Mouse (Mus musculus): ENCODE results near the gene Tmem181a. TPM values are rescaled to one million over a fixed set of nuclear protein-coding genes. Genes with fewer than 3 reads are reported as not detected.
A peak's percentile ranks its signal among the peaks of the same experiment; 100 is the strongest.
"Not testable (repeated sequence)": the region's sequence is repeated elsewhere in the genome, so short reads cannot be mapped to it uniquely, and the experiment has no call there.

The Tmem181a gene
- polyA plus RNA-seq, 1 experiment from 2014 or later = 28.8 TPM

DNA sequence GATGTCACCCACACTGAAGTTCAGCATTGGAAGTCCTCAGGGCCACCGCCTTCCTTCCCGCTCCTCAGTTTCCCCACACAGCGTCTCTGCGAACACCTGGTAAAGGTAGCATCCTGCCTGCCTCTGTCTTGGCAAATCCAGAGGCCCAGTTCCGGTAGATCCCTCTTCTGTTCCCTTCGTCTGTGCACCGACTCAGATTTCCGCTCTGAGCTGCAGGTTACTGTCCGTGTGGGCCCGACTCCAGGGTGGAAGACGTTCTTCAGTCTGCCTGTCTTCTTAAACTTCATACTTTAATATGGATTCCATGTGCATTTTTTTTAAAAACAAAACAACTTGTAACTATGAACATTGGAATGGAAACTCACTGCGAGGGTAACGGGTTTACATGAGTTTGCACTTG is 49.8 kb downstream of the Tmem181a start:
- 96% methylated on average over 11 of the region's 13 CpGs for WGBS
- not testable (repeated sequence) for H3K4me1 ChIP-seq (replicated peaks)

DNA sequence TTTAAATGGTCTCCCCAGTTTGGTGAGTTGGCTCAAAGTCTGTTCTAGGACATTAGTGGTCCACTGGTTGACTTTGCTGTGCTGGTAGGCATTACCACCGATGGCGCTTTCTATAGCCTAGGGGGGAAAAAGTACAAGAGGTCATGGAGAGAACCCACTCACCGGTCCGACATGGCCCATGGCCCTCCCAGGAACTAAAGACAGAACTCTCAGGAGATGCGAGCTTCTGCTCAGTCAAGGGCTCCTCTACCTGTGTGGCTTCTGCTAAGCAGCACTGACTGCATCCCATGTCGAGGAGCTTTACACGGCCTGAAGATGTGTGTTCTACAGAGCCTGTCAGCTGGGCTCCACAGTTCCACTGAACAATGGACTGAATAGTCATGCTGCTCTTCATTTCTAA is 55.1 kb downstream of the Tmem181a start:
- H3K4me1 ChIP-seq (replicated peaks); H3K36me3 ChIP-seq; H3K4me2 ChIP-seq; H3K27ac ChIP-seq; H3K4me3 ChIP-seq (replicated peaks); H3K9me3 ChIP-seq; ATAC-seq (ENCODE audit: insufficient number of reproducible peaks, insufficient read depth, low FRiP score, low TSS enrichment, low read depth); H3K27me3 ChIP-seq; H3K9ac ChIP-seq (replicated peaks): not testable (repeated sequence)
- 88% methylated on average over 7 of the region's 7 CpGs for WGBS

More for the DNA sequence above, 49.8 kb downstream of the Tmem181a start:
- H3K27me3 ChIP-seq; H3K36me3 ChIP-seq; ATAC-seq (ENCODE audit: insufficient number of reproducible peaks, insufficient read depth, low FRiP score, low TSS enrichment, low read depth); H3K27ac ChIP-seq; H3K4me2 ChIP-seq; H3K9me3 ChIP-seq; H3K4me3 ChIP-seq (replicated peaks); H3K9ac ChIP-seq (replicated peaks): not testable (repeated sequence)

DNA sequence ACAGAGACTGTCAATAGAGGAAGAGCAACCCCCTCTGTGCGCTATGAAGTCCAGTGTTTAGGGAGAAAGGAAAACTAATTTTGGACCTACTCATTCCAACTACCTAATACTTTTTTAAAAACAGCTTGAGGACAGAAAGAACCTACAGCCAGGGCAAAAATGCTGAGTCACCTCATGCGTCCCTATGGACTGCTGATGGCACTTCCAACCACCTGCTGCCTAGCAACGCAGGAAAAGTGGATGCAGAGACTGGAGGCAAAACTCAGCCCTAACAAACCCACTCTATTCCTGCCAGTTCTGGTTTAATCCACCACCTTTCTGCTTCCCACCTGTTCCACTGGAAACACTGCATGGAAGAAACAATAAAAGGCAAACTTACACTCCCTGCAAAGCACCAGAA is 56.1 kb downstream of the Tmem181a start:
- not testable (repeated sequence) for H3K9ac ChIP-seq (replicated peaks); H3K9me3 ChIP-seq; ATAC-seq (ENCODE audit: insufficient number of reproducible peaks, insufficient read depth, low FRiP score, low TSS enrichment, low read depth); H3K4me1 ChIP-seq (replicated peaks); H3K36me3 ChIP-seq; H3K27me3 ChIP-seq; H3K4me2 ChIP-seq; H3K4me3 ChIP-seq (replicated peaks); H3K27ac ChIP-seq
- WGBS = 80% methylated on average over 3 of the region's 3 CpGs

DNA sequence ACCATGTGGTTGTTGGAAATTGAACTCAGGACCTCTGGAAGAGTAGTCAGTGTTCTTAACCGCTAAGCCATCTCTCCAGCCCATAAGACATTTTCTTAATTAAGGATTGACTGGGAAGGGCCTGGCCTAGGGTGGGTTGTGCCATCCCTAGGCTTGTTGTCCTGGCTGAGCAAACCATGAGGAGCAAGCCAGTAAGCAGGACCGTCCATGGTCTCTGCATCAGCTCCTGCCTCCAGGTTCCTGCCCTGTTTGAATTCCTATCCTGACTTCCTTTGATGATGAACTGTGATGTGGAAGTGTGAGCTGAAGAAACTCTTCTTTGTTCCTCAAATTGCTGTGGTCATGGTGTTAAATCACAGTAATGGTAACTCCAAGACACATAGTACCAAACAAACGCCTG is 57.8 kb downstream of the Tmem181a start:
- WGBS = 70% methylated on average over 2 of the region's 3 CpGs
- not testable (repeated sequence) for H3K4me2 ChIP-seq; H3K9me3 ChIP-seq; H3K4me1 ChIP-seq (replicated peaks); H3K9ac ChIP-seq (replicated peaks); H3K27ac ChIP-seq; H3K27me3 ChIP-seq; ATAC-seq (ENCODE audit: insufficient number of reproducible peaks, insufficient read depth, low FRiP score, low TSS enrichment, low read depth); H3K36me3 ChIP-seq; H3K4me3 ChIP-seq (replicated peaks)

DNA sequence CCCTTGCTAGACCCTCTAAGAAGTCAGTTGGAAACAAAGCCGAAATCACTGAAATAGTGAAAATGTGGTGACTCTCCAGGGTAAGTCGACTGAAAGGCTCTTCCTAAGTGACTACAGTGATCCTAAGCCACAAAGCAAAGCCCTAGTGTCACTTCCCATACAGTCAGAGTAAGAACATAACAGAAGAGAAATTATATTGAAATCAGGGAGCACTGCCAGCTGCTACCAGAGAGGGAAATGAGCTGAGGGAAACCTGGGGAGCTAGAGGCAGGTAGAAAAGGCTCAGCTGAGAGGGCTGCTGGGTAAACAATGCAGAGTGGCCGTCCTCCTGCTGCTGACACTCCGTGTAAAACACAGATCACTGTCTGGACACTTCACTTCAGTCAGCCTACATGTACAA is 59.0 kb downstream of the Tmem181a start:
- not testable (repeated sequence) for H3K4me1 ChIP-seq (replicated peaks); H3K9ac ChIP-seq (replicated peaks); ATAC-seq (ENCODE audit: insufficient number of reproducible peaks, insufficient read depth, low FRiP score, low TSS enrichment, low read depth); H3K9me3 ChIP-seq; H3K36me3 ChIP-seq; H3K27me3 ChIP-seq; H3K27ac ChIP-seq; H3K4me2 ChIP-seq; H3K4me3 ChIP-seq (replicated peaks)
- WGBS = 56% methylated on average over 3 of the region's 4 CpGs

DNA sequence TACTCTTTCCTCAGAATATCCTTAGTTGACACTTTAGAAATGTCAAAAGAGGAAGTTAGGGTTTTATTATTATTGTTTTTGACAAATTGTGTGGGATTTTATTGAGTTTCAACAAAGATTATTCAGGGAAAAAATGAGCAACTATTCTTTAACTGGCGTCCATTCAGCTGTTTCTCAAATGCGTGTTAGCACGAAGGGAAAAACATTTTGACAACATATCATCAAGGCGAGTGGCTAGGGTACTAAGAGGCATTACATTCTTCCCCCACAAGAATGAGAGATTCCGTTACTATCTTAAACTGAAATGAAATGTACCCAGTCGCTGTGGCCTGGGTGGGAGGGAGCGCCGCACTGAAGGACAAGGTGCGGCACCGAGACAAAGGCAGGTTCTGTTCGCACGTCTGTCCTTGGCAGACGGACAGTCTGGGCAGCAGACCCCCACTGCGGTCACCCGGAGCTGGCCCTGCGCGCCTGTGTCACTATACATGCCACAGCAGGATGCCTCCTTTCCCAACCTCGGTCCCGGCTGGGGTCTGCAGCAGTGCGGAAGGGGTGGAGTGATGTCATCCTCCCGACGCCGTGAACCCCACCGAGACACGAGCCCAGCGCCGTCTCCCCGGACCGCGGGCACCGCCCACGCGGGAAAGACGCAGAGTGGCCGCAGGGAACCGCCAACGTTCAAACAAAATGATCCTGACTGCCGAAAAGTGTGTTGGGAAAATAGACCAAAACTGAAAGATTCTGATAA is 59.9 kb downstream of the Tmem181a start:
- not testable (repeated sequence) for H3K27me3 ChIP-seq; H3K27ac ChIP-seq; H3K4me1 ChIP-seq (replicated peaks); H3K9me3 ChIP-seq; H3K36me3 ChIP-seq
- Histone ChIP-seq H3K4me3 (replicated peaks) (peak overlapping the region; percentile 44), H3K4me2 (peak overlapping the region; percentile 67), H3K9ac (replicated peaks) (0 out of 2 replicates have a peak overlapping the region, but pooled peaks have one; percentile 34)
- WGBS = 4% methylated on average over 38 of the region's 38 CpGs
- ATAC-seq (ENCODE audit: insufficient number of reproducible peaks, insufficient read depth, low FRiP score, low TSS enrichment, low read depth) = peak; percentile 39; the same call in 1 of the 2 replicates

DNA sequence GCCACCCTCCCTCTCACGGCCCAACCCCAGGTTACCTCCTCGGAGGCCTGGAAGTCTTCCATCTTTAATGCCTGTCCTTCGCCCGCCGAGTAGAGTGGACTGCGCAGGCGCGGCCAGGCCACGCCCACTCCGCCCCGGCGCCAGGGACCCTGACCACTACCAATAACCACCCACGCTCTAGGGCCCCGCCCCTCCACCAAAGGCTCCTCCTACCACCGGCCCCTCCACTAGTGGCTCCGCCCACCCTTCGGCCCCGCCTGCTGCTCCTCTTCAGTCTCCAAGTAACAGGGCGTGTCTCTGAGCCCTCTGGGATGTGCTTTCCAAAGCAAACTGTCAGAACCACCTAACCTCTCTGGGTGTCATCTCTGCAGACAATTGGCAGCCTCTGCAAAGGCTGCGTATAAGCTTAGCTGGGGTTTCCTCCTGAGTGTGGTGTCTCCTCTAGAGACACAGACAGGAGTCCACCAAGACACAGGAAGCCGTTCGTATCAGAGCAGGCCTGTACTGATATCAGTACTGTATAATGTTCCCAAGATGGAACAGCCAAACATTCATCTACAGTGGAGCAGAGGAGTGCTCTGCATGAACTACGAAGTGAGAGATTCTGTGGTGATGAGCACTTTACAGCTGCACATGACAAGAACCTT is 60.8 kb downstream of the Tmem181a start, which contains the start of gene Dynlt1a:
TSS of gene Dynlt1a (minus strand) at position 162 of the 647 bp plus-strand sequence.
- not testable (repeated sequence) for H3K4me1 ChIP-seq (replicated peaks); H3K27me3 ChIP-seq; H3K36me3 ChIP-seq; H3K9me3 ChIP-seq; H3K27ac ChIP-seq
- 12% methylated on average over 22 of the region's 23 CpGs for whole genome bisulfite sequencing
- Histone ChIP-seq H3K4me3 (replicated peaks) (peak within 1 kb of the TSS; percentile 44), H3K9ac (replicated peaks) (0 out of 2 replicates have a peak within 1 kb of the TSS, but pooled peaks have one; percentile 34), H3K4me2 (peak within 1 kb of the TSS; percentile 67)
- peak; percentile 75 for ATAC-seq (ENCODE audit: insufficient number of reproducible peaks, insufficient read depth, low FRiP score, low TSS enrichment, low read depth)

DNA sequence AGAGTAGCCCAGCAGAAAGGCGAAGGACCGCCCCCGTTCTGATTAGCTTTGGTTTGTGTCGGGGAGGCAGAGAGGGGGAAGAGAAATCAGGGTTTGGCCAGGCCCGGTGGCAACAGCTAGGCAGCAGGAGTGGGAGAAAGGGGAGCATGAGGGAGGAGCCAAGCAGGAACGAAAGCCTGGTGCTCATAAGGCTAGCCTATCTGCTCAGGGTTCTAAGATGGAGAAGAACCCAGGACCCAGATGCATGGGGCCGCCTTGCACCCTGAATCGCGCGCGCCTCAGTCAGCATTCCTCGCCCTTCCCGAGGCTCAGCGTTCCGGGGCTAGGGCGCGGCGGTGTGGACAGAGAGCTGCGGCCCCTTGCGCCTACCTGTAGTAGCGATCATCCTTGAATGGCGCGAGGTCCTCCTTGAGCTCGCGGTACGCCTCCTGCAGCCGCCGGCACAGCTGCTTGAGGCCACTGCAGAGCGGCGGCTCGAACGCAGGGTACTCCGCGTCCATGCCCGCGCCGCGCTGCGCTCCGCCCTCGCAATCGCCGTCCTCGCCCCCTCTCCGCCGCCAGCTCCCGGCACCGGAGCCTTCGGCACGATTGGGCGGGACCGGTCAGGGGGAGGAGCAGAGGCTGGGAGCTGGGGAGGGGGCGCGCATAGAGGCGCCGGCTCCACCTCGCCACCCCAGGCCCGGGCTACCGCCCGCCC is 64.6 kb downstream of the Tmem181a start:
- ATAC-seq (ENCODE audit: insufficient number of reproducible peaks, insufficient read depth, low FRiP score, low TSS enrichment, low read depth) = peak; percentile 48; the same call in 1 of the 2 replicates
- not testable (repeated sequence) for H3K4me3 ChIP-seq (replicated peaks); H3K4me2 ChIP-seq; H3K36me3 ChIP-seq; H3K27me3 ChIP-seq; H3K4me1 ChIP-seq (replicated peaks); H3K27ac ChIP-seq; H3K9ac ChIP-seq (replicated peaks); H3K9me3 ChIP-seq
- 2% methylated on average over 15 of the region's 60 CpGs for WGBS

DNA sequence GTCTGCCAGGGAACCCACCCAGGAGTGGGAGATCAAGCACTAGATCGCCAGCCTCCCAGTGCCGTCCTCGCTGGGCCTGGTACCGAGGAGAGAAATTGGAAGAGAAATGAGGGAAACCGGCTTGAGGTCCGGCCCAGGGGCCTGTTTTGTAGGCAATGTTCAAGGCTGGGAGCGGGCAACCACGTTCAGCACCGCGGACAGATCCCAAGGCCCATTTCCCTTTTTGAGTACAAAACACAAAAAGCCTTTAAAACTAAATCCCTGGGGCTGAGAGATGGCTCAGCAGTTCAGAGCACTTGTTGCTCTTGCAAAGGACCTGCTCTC is 65.1 kb downstream of the Tmem181a start:
- no CpG with 5 or more reads among the region's 10 CpGs for WGBS
- not testable (repeated sequence) for H3K9ac ChIP-seq (replicated peaks); H3K4me1 ChIP-seq (replicated peaks); H3K9me3 ChIP-seq; H3K27ac ChIP-seq; H3K27me3 ChIP-seq; H3K4me2 ChIP-seq; H3K36me3 ChIP-seq; H3K4me3 ChIP-seq (replicated peaks)
- peak; percentile 56; the same call in 1 of the 2 replicates for ATAC-seq (ENCODE audit: insufficient number of reproducible peaks, insufficient read depth, low FRiP score, low TSS enrichment, low read depth)

DNA sequence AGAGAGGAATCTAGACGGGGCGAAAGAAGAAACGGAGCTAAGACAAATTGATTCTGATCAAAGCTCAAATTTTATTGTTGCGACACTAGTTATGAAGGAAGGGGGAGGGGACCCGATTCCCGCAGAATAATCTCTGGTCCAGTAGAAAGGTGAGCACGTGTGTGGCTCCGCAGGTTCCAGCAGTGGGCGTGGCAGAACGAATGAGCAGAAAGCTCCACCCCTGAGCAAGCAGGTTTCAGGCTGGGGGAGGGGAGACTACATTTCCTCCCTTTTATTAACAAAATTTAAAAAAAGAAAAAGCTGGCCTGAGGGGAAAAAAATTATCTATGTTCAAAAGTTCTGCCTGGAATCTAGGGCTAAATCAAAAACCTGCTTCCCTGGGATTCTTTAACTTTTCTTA is 68.4 kb downstream of the Tmem181a start:
- not testable (repeated sequence) for ATAC-seq (ENCODE audit: insufficient number of reproducible peaks, insufficient read depth, low FRiP score, low TSS enrichment, low read depth); H3K4me1 ChIP-seq (replicated peaks); H3K9ac ChIP-seq (replicated peaks); H3K9me3 ChIP-seq; H3K4me2 ChIP-seq; H3K27ac ChIP-seq; H3K27me3 ChIP-seq; H3K4me3 ChIP-seq (replicated peaks); H3K36me3 ChIP-seq
- WGBS = 62% methylated on average over 10 of the region's 10 CpGs

DNA sequence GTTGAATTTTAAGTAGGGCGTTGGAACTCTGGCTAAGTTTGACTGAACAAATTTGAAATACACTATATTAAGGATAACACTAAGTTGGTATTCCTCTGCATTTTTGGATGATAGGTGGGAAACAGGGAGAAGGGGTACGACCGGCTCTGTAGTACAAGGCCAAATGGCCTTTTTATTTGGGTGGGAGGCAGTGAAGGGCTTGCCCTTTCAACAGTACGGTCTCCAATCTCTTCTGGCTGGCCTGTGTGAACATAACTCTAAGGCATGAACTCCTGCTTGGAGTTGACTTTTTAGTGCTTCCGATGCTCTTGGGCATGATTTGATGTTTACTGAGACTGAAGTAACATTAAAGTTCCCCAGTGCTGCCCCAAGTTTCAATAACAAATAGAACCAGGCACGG is 68.9 kb downstream of the Tmem181a start:
- H3K9ac ChIP-seq (replicated peaks); H3K27ac ChIP-seq; H3K4me2 ChIP-seq; H3K36me3 ChIP-seq; ATAC-seq (ENCODE audit: insufficient number of reproducible peaks, insufficient read depth, low FRiP score, low TSS enrichment, low read depth); H3K4me1 ChIP-seq (replicated peaks); H3K4me3 ChIP-seq (replicated peaks); H3K9me3 ChIP-seq; H3K27me3 ChIP-seq: not testable (repeated sequence)
- WGBS = 62% methylated on average over 6 of the region's 6 CpGs
